Comparison of ENCODE assay signal across 27 mouse cellular contexts in the genomic region with DNA sequence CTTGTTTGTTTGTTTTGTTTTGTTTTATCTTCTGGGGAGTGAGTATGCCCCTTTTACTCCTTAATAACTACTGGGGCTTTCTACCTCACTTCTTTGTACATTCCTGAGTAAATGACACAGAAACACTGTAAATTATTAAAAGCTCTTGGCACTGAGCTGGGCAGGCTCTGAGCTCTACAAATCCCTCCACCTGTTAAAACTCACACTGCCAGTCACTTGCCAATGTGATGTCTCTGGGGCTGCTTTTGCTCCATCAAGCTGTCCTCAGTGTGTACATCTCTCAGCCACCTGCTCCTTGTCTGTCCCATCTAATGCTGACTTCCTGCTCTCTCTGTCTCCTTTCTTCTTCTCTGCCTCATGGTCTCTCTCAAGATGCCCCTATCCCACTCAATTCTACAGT.
DNase-seq lines count a peak whose midpoint lies in the region; ATAC-seq and TF ChIP-seq lines count a peak whose summit lies in the region.
"Had no signal": no experiment of that assay in that cellular context is flagged by ENCODE, and none has a peak within 500 bp of the region (broad histone marks: within the 10 kb centered on the region; RNA-seq: fewer than 3 reads in every experiment).

No protein-coding gene starts in this region.

- no peak for TF ChIP-seq CTCF in midbrain, postnatal 0 days (IDR thresholded peaks at IDR 0.05)

- no peak overlapping the region for H3K9ac ChIP-seq in forebrain, embryonic 13.5 days
- H3K9ac ChIP-seq in forebrain, embryonic 12.5 days: no peak overlapping the region
- no peak overlapping the region for H3K9ac ChIP-seq in midbrain, postnatal 0 days (replicated peaks; ENCODE audit: low read length, poor library complexity, severe bottlenecking)
- H3K9ac ChIP-seq: forebrain, postnatal 0 days; heart, embryonic 13.5 days; hindbrain, embryonic 15.5 days; liver, embryonic 14.5 days; midbrain, embryonic 15.5 days; stomach, embryonic 15.5 days had no signal

- no peaks in the 10 kb centered on the region for H3K4me1 ChIP-seq in forebrain, embryonic 13.5 days
- H3K4me1 ChIP-seq in forebrain, embryonic 12.5 days: no peaks in the 10 kb centered on the region
- no peaks in the 10 kb centered on the region for H3K4me1 ChIP-seq in midbrain, postnatal 0 days (ENCODE audit: insufficient read depth, low read length)
- H3K4me1 ChIP-seq in midbrain, embryonic 10.5 days: peaks cover 3% of the 10 kb centered on the region; the same call in 1 of the 2 replicates
- H3K4me1 ChIP-seq: heart, embryonic 13.5 days; hindbrain, embryonic 10.5 days; hindbrain, embryonic 15.5 days; midbrain, embryonic 15.5 days; stomach, embryonic 15.5 days had no signal

- ATAC-seq in forebrain, embryonic 13.5 days: peak; percentile 41; the same call in 1 of the 2 replicates
- no peak for ATAC-seq in forebrain, embryonic 12.5 days (ENCODE audit: low FRiP score)
- no peak for ATAC-seq in midbrain, postnatal 0 days (ENCODE audit: low FRiP score)
- ATAC-seq: forebrain, postnatal 0 days; inflammation-experienced regulatory T-cells, adult 6 months; midbrain, embryonic 15.5 days had no signal

- H3K4me2 ChIP-seq in forebrain, embryonic 13.5 days: no peak overlapping the region
- H3K4me2 ChIP-seq in forebrain, embryonic 12.5 days: no peak overlapping the region
- no peak overlapping the region for H3K4me2 ChIP-seq in midbrain, postnatal 0 days (ENCODE audit: low read depth, low read length, poor library complexity, severe bottlenecking)
- H3K4me2 ChIP-seq: heart, embryonic 13.5 days; hindbrain, embryonic 15.5 days; midbrain, embryonic 15.5 days; stomach, embryonic 15.5 days had no signal

- no peaks in the 10 kb centered on the region for H3K36me3 ChIP-seq in forebrain, embryonic 13.5 days (ENCODE audit: poor library complexity, severe bottlenecking)
- H3K36me3 ChIP-seq in forebrain, embryonic 12.5 days (replicated peaks): no peaks in the 10 kb centered on the region
- H3K36me3 ChIP-seq in midbrain, postnatal 0 days (ENCODE audit: insufficient read depth, low read length): no peaks in the 10 kb centered on the region
- H3K36me3 ChIP-seq in midbrain, embryonic 10.5 days: no peaks in the 10 kb centered on the region
- H3K36me3 ChIP-seq: G1E; heart, embryonic 13.5 days; hindbrain, embryonic 10.5 days; hindbrain, embryonic 15.5 days; midbrain, embryonic 15.5 days; stomach, embryonic 15.5 days had no signal

- H3K4me3 ChIP-seq in forebrain, embryonic 13.5 days: no peak overlapping the region
- no peak overlapping the region for H3K4me3 ChIP-seq in forebrain, embryonic 12.5 days (replicated peaks)
- no peak overlapping the region for H3K4me3 ChIP-seq in midbrain, postnatal 0 days (ENCODE audit: low read depth, low read length)
- no peak overlapping the region for H3K4me3 ChIP-seq in midbrain, embryonic 10.5 days
- H3K4me3 ChIP-seq: erythroblast, embryonic 14.5 days; heart, embryonic 13.5 days; hindbrain, embryonic 10.5 days; hindbrain, embryonic 15.5 days; midbrain, embryonic 15.5 days; stomach, embryonic 15.5 days had no signal

- no peaks in the 10 kb centered on the region for H3K9me3 ChIP-seq in forebrain, embryonic 13.5 days (replicated peaks)
- no peaks in the 10 kb centered on the region for H3K9me3 ChIP-seq in forebrain, embryonic 12.5 days
- no peaks in the 10 kb centered on the region for H3K9me3 ChIP-seq in midbrain, postnatal 0 days (ENCODE audit: low read length)
- no peaks in the 10 kb centered on the region for H3K9me3 ChIP-seq in midbrain, embryonic 10.5 days (replicated peaks)
- H3K9me3 ChIP-seq: G1E; heart, embryonic 13.5 days; hindbrain, embryonic 10.5 days; hindbrain, embryonic 15.5 days; midbrain, embryonic 15.5 days; stomach, embryonic 15.5 days had no signal

- H3K27me3 ChIP-seq in forebrain, embryonic 13.5 days: no peaks in the 10 kb centered on the region
- H3K27me3 ChIP-seq in forebrain, embryonic 12.5 days: no peaks in the 10 kb centered on the region
- H3K27me3 ChIP-seq in midbrain, postnatal 0 days (ENCODE audit: insufficient read depth, low read length): no peaks in the 10 kb centered on the region
- H3K27me3 ChIP-seq in midbrain, embryonic 10.5 days (ENCODE audit: low read depth, poor library complexity, severe bottlenecking): no peaks in the 10 kb centered on the region
- H3K27me3 ChIP-seq: heart, embryonic 13.5 days; hindbrain, embryonic 15.5 days; midbrain, embryonic 15.5 days; stomach, embryonic 15.5 days had no signal

- H3K27ac ChIP-seq in forebrain, embryonic 13.5 days: no peak overlapping the region
- no peak overlapping the region for H3K27ac ChIP-seq in forebrain, embryonic 12.5 days
- H3K27ac ChIP-seq in midbrain, postnatal 0 days (ENCODE audit: low read depth, low read length): no peak overlapping the region
- no peak overlapping the region for H3K27ac ChIP-seq in midbrain, embryonic 10.5 days (replicated peaks)
- H3K27ac ChIP-seq: heart, embryonic 13.5 days; hindbrain, embryonic 10.5 days; hindbrain, embryonic 15.5 days; liver, embryonic 14.5 days; midbrain, embryonic 15.5 days; stomach, embryonic 15.5 days had no signal

- peak; percentile 27 for DNase-seq in midbrain, postnatal 0 days (ENCODE audit: low spot score)
- no peak for DNase-seq in midbrain, embryonic 10.5 days (ENCODE audit: low spot score)
- peak; percentile 25 to 32 for DNase-seq in kidney, postnatal 25 days
- DNase-seq in urinary bladder, postnatal 14 days (ENCODE audit: low spot score): no peak
- DNase-seq in adrenal gland, postnatal 36 days: no peak
- DNase-seq: adrenal gland, postnatal 10 days; cerebellum, adult 11-12 months; cerebellum, adult 9-11 months; forebrain, postnatal 0 days; gastrocnemius, postnatal 10 days; heart, postnatal 10 days; liver; lung, adult 2 months; lung, postnatal 10 days; right cerebral cortex, postnatal 25 days; thymus, postnatal 14 days had no signal

Comparison
In these comparisons a context has a peak if more than half of its experiments do, and no peak if none do; other contexts are left out.
1. DNase-seq: peak in midbrain, postnatal 0 days (single experiment) and kidney, postnatal 25 days (2 of 2); none in midbrain, embryonic 10.5 days (single experiment), urinary bladder, postnatal 14 days (single experiment) and adrenal gland, postnatal 36 days (0 of 2).